Mouse (Mus musculus): ENCODE results near the gene Gtpbp3. TPM values are rescaled to one million over a fixed set of nuclear protein-coding genes. Genes with fewer than 3 reads are reported as not detected.

Gene Gtpbp3
- 11.0 and 14.8 TPM in 2 replicates for polyA plus RNA-seq (2015; fragmentation: Nextera tagmentation; extraction: Ambion mirVana)

DNA sequence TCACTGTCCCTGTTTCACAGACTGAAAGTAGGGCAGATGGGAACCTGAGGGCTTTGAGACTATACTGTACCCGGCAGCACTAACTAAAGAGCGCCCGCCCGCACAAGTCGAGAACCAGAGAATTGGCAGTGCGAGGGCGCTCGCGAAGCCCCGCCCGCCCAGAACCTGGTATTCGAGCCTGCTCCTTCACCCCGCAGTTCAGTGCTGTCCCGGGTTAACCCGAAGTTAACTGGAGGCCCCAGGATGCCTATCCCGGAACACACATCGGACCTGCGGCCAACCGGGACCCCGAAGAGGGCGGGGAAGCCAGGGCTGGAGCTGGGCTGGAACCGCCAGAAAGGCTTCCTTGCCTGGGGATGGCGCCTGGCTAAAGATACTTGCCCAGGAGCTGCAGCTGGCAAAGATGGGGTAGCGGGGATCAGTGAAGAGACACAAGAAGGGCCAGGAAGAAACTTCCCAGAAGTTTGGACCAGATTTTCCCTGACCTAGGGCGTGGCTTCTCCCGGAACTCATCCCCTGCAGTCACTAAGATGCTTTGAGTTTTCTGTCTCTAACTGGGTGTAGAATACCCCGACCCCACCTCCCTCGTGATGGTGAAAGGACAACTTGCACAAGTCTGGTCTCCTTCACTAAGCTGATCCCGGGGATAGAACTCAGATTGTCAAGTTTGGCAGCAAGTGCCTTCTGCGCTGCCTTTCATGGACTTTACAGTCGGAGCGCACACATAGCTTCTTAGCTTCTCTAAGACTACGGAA, at the start of gene Gtpbp3:
Gene Gtpbp3 (plus strand): TSS at position 413 of the 755 bp plus-strand sequence.
- peaks cover 13% of the 10 kb centered on the region; the same call in 1 of the 2 replicates for H3K36me3 ChIP-seq (ENCODE audit: control insufficient read depth, insufficient read depth, low read length)
- peak within 1 kb of the TSS; percentile 89 for H3K9ac ChIP-seq (ENCODE audit: low read length)
- ATAC-seq (ENCODE audit: insufficient read depth, low FRiP score): peak; percentile 56; the same call in 1 of the 2 replicates
- H3K4me1 ChIP-seq (ENCODE audit: control insufficient read depth, insufficient read depth, low read length): peaks cover 24% of the 10 kb centered on the region
- peak within 1 kb of the TSS; percentile 94 for H3K27ac ChIP-seq (ENCODE audit: low read length)
- under 1% methylated on average over 33 of the region's 33 CpGs for WGBS
- H3K27me3 ChIP-seq (ENCODE audit: control insufficient read depth, insufficient read depth, low read length): no peaks in the 10 kb centered on the region
- peak within 1 kb of the TSS; percentile 95 for H3K4me3 ChIP-seq (replicated peaks; ENCODE audit: low read length)
- no peaks in the 10 kb centered on the region for H3K9me3 ChIP-seq (replicated peaks; ENCODE audit: control insufficient read depth, low read length)
- H3K4me2 ChIP-seq (ENCODE audit: low read depth, low read length): peak within 1 kb of the TSS; percentile 100

DNA sequence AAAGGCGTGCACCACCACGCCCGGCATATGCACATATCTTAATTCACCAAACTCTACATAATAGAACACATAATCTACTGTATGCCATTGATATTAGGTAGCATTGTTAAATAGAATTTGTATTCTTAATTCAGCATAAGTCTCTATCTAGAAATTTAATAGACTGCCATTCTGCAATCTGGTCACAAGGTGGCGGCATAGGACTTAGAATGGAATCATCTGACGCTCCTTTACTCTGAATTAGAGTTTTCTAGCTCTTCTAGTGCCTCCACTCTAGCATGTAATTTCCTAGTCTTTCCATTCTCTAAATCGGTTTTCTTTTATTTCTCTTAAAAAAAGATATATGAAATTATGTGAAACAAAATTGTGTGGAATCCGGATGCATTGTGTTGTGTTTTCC, 46.5 kb upstream of the Gtpbp3 start:
- Histone ChIP-seq H3K4me3 (replicated peaks; ENCODE audit: low read length) (no peak overlapping the region), H3K9ac (ENCODE audit: low read length) (no peak overlapping the region), H3K4me2 (ENCODE audit: low read depth, low read length) (no peak overlapping the region), H3K36me3 (ENCODE audit: control insufficient read depth, insufficient read depth, low read length) (no peaks in the 10 kb centered on the region), H3K27me3 (ENCODE audit: control insufficient read depth, insufficient read depth, low read length) (no peaks in the 10 kb centered on the region; the same call in 1 of the 2 replicates), H3K9me3 (replicated peaks; ENCODE audit: control insufficient read depth, low read length) (no peaks in the 10 kb centered on the region), H3K4me1 (ENCODE audit: control insufficient read depth, insufficient read depth, low read length) (no peaks in the 10 kb centered on the region), H3K27ac (ENCODE audit: low read length) (no peak overlapping the region)
- ATAC-seq (ENCODE audit: insufficient read depth, low FRiP score): no peak
- 2% methylated on average over 7 of the region's 7 CpGs for WGBS

DNA sequence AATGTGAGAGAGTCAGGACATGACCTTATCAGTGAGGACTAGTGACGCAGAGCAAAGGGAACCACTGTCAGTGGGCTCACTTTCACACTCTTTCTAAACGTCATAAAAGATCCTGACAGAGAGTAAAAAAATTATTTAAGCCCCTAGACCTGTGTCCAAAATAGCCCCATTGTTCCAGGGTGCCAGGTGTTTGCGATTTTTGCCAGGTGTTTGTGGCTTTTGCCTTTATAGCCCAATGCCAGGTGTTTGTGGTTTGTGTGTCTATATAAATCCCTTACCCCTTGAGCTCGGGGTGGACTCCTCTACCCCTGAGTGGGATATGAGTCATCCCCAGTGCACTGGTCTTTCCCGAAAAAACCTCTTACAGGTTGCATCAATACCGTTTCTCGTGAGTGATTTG, 42.8 kb upstream of the Gtpbp3 start:
- Histone ChIP-seq H3K4me2 (ENCODE audit: low read depth, low read length) (no peak overlapping the region), H3K4me3 (replicated peaks; ENCODE audit: low read length) (no peak overlapping the region), H3K9ac (ENCODE audit: low read length) (no peak overlapping the region), H3K27me3 (ENCODE audit: control insufficient read depth, insufficient read depth, low read length) (no peaks in the 10 kb centered on the region; the same call in 1 of the 2 replicates), H3K36me3 (ENCODE audit: control insufficient read depth, insufficient read depth, low read length) (no peaks in the 10 kb centered on the region), H3K9me3 (replicated peaks; ENCODE audit: control insufficient read depth, low read length) (no peaks in the 10 kb centered on the region), H3K4me1 (ENCODE audit: control insufficient read depth, insufficient read depth, low read length) (no peaks in the 10 kb centered on the region), H3K27ac (ENCODE audit: low read length) (no peak overlapping the region)
- ATAC-seq (ENCODE audit: insufficient read depth, low FRiP score): no peak
- 80% methylated on average over 7 of the region's 7 CpGs for WGBS

DNA sequence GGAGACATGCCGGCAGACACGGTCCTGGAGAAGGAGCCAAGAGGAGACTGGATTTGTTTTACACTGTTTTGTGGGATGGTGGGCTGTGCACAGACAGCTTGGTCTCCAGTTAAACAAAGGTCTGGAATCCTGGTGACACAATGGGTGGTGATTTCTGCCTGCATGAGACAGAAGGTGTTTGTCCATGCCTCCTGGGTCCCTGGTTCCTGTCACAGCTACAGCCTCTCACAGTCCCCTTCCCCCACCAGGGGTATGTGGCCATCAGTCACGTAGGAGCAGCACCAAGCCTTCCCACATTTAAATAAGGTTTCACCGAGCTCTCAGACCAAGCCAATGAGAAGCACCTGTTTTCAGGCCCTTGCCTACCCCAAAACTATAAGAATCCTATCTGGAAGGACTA, 36.6 kb upstream of the Gtpbp3 start:
- Histone ChIP-seq H3K4me1 (ENCODE audit: control insufficient read depth, insufficient read depth, low read length) (no peaks in the 10 kb centered on the region), H3K27me3 (ENCODE audit: control insufficient read depth, insufficient read depth, low read length) (no peaks in the 10 kb centered on the region), H3K9me3 (replicated peaks; ENCODE audit: control insufficient read depth, low read length) (no peaks in the 10 kb centered on the region), H3K27ac (ENCODE audit: low read length) (no peak overlapping the region), H3K9ac (ENCODE audit: low read length) (no peak overlapping the region), H3K4me3 (replicated peaks; ENCODE audit: low read length) (no peak overlapping the region), H3K36me3 (ENCODE audit: control insufficient read depth, insufficient read depth, low read length) (no peaks in the 10 kb centered on the region), H3K4me2 (ENCODE audit: low read depth, low read length) (no peak overlapping the region)
- no peak for ATAC-seq (ENCODE audit: insufficient read depth, low FRiP score)
- WGBS: 66% methylated on average over 4 of the region's 4 CpGs

DNA sequence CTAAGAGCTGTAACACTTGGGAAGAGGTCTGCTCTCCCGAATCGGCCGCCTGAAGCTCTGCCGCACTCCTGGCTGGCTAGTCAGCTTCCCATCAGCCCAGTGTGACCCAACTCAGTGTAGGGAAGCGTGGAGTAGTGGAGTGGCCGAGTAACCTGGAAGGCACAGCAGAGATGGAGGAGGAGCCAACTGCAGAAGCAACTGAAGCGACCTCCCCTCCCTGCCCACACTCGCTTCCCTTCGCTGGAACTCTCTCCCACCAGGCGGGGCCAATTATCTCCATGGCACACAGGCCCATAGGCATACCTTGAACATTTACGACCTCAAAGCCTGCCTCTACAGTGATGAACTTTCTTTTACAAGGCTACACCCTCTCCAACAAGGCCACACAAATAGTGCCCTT, 36.1 kb upstream of the Gtpbp3 start:
- H3K27me3 ChIP-seq (ENCODE audit: control insufficient read depth, insufficient read depth, low read length): no peaks in the 10 kb centered on the region
- H3K9ac ChIP-seq (ENCODE audit: low read length): no peak overlapping the region

DNA sequence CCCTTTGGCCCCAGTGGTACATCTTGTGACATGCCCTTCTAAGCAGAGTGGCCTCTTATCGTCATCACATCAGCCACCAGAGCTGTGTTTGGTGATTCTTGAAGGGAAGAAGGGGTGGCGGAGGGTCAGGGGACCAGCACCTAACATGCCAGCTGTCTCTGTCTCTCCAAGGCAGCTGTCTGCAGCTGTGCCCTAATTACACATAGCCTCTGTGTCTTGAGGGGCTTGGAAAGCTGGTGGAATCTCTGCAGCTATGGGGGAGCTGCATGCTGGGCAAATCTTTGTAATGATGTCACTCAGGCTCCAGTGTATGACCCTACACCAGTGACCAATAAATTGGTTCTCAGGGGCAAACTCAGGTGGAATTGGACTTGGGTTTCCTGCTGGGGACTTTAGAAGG, 35.2 kb upstream of the Gtpbp3 start:
- Histone ChIP-seq H3K27me3 (ENCODE audit: control insufficient read depth, insufficient read depth, low read length) (no peaks in the 10 kb centered on the region), H3K4me2 (ENCODE audit: low read depth, low read length) (no peak overlapping the region), H3K4me1 (ENCODE audit: control insufficient read depth, insufficient read depth, low read length) (peaks cover 3% of the 10 kb centered on the region; the same call in 1 of the 2 replicates), H3K4me3 (replicated peaks; ENCODE audit: low read length) (no peak overlapping the region), H3K27ac (ENCODE audit: low read length) (no peak overlapping the region), H3K9ac (ENCODE audit: low read length) (no peak overlapping the region), H3K36me3 (ENCODE audit: control insufficient read depth, insufficient read depth, low read length) (no peaks in the 10 kb centered on the region), H3K9me3 (replicated peaks; ENCODE audit: control insufficient read depth, low read length) (no peaks in the 10 kb centered on the region)
- 59% methylated on average over 2 of the region's 2 CpGs for WGBS
- no peak for ATAC-seq (ENCODE audit: insufficient read depth, low FRiP score)

More for the DNA sequence above, 36.1 kb upstream of the Gtpbp3 start:
- Histone ChIP-seq H3K4me1 (ENCODE audit: control insufficient read depth, insufficient read depth, low read length) (no peaks in the 10 kb centered on the region), H3K4me2 (ENCODE audit: low read depth, low read length) (no peak overlapping the region), H3K4me3 (replicated peaks; ENCODE audit: low read length) (no peak overlapping the region), H3K36me3 (ENCODE audit: control insufficient read depth, insufficient read depth, low read length) (no peaks in the 10 kb centered on the region), H3K27ac (ENCODE audit: low read length) (no peak overlapping the region), H3K9me3 (replicated peaks; ENCODE audit: control insufficient read depth, low read length) (no peaks in the 10 kb centered on the region)
- 40% methylated on average over 11 of the region's 11 CpGs for WGBS
- no peak for ATAC-seq (ENCODE audit: insufficient read depth, low FRiP score)

DNA sequence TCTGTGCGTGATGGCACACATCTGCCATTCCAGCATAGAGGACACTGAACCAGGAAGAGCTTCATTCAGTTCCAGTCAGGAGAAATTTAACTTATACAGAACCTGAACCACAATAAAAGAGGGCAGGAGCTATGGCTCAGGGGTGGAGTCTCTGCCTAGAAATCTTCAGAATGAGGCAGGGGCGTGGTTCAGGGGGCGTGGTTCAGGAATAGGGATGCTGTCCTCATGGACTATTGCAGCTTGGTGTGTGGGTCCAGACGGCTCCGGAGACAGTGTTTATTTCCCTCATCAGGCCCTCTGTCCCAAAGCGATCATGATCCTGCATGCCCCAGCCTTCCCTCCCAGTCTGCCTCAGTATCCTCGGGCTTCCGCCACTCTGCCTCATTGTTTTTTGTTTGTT, 33.2 kb upstream of the Gtpbp3 start:
- Histone ChIP-seq H3K36me3 (ENCODE audit: control insufficient read depth, insufficient read depth, low read length) (no peaks in the 10 kb centered on the region; the same call in 1 of the 2 replicates), H3K27me3 (ENCODE audit: control insufficient read depth, insufficient read depth, low read length) (no peaks in the 10 kb centered on the region), H3K9ac (ENCODE audit: low read length) (no peak overlapping the region), H3K4me1 (ENCODE audit: control insufficient read depth, insufficient read depth, low read length) (peaks cover 3% of the 10 kb centered on the region; the same call in 1 of the 2 replicates), H3K4me3 (replicated peaks; ENCODE audit: low read length) (no peak overlapping the region), H3K9me3 (replicated peaks; ENCODE audit: control insufficient read depth, low read length) (no peaks in the 10 kb centered on the region), H3K4me2 (ENCODE audit: low read depth, low read length) (no peak overlapping the region), H3K27ac (ENCODE audit: low read length) (no peak overlapping the region)
- ATAC-seq (ENCODE audit: insufficient read depth, low FRiP score): no peak
- 80% methylated on average over 8 of the region's 8 CpGs for WGBS

DNA sequence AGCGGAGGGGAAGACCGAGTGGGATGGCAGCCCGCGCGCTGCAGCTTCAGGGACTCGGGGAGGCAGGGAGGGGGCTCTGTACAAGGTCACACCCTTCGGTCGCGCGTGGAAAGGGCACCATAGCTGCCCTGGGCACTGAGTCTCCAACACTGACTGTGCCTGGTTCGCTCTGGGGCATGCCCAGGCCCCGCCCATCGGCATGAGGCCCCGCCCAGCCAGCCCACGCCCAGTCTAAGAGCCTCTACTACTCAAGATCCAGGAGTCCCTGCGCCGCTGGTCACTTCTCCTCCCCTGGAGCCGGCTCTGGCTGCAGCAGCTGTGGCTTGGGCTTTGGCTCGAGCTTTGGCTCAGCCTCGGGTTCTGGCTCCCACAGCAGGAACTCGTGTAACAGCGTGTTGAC, 31.0 kb upstream of the Gtpbp3 start:
- Histone ChIP-seq H3K36me3 (ENCODE audit: control insufficient read depth, insufficient read depth, low read length) (no peaks in the 10 kb centered on the region; the same call in 1 of the 2 replicates), H3K4me3 (replicated peaks; ENCODE audit: low read length) (no peak overlapping the region), H3K9ac (ENCODE audit: low read length) (no peak overlapping the region), H3K9me3 (replicated peaks; ENCODE audit: control insufficient read depth, low read length) (no peaks in the 10 kb centered on the region), H3K27ac (ENCODE audit: low read length) (no peak overlapping the region), H3K4me2 (ENCODE audit: low read depth, low read length) (no peak overlapping the region), H3K4me1 (ENCODE audit: control insufficient read depth, insufficient read depth, low read length) (peaks cover 3% of the 10 kb centered on the region; the same call in 1 of the 2 replicates), H3K27me3 (ENCODE audit: control insufficient read depth, insufficient read depth, low read length) (no peaks in the 10 kb centered on the region)
- ATAC-seq (ENCODE audit: insufficient read depth, low FRiP score): no peak
- WGBS: 45% methylated on average over 22 of the region's 22 CpGs

DNA sequence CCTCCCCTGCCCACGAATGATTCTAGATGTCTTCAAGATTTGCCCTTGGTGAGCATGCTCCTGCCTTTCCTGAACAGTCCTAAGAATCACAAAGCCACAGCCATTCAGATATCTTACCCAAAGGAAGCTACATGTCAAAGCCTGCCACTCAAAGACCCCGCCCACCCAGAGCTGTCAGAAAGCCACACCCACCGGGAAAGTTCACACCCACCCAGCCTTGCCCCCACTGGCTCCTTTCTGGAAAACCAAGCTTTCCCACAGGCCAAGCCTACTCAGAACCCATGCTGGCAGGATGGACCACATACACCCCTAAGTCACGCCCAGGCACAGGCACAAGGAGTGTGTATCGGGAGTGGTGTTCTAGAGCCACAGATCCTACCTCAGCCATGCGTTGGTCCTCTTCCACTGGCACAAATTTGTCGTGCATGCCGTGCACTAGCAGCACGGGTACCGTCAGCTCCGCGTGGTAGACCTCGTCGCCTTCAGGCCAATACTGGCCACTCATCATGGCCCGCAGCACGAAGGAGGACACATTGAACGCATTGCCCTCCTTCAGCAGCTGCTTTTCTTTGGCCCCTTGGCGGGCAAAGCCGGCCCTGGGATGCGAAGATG, 30.1 kb upstream of the Gtpbp3 start:
- WGBS: 81% methylated on average over 20 of the region's 20 CpGs
- Histone ChIP-seq H3K9me3 (replicated peaks; ENCODE audit: control insufficient read depth, low read length) (no peaks in the 10 kb centered on the region), H3K4me2 (ENCODE audit: low read depth, low read length) (no peak overlapping the region), H3K9ac (ENCODE audit: low read length) (no peak overlapping the region), H3K36me3 (ENCODE audit: control insufficient read depth, insufficient read depth, low read length) (no peaks in the 10 kb centered on the region; the same call in 1 of the 2 replicates), H3K27ac (ENCODE audit: low read length) (no peak overlapping the region), H3K4me3 (replicated peaks; ENCODE audit: low read length) (no peak overlapping the region), H3K27me3 (ENCODE audit: control insufficient read depth, insufficient read depth, low read length) (no peaks in the 10 kb centered on the region), H3K4me1 (ENCODE audit: control insufficient read depth, insufficient read depth, low read length) (peaks cover 10% of the 10 kb centered on the region; the same call in 1 of the 2 replicates)
- ATAC-seq (ENCODE audit: insufficient read depth, low FRiP score): no peak

All from stomach, embryonic 16.5 days (tissue).